Mouse (Mus musculus): ENCODE data around the gene Ctrl. TPM values are rescaled to one million over a fixed set of nuclear protein-coding genes. Genes with fewer than 3 reads are reported as not detected.

Gene Ctrl
- polyA plus RNA-seq, 1 experiment from 2014 or later, result 2.9 TPM

DNA sequence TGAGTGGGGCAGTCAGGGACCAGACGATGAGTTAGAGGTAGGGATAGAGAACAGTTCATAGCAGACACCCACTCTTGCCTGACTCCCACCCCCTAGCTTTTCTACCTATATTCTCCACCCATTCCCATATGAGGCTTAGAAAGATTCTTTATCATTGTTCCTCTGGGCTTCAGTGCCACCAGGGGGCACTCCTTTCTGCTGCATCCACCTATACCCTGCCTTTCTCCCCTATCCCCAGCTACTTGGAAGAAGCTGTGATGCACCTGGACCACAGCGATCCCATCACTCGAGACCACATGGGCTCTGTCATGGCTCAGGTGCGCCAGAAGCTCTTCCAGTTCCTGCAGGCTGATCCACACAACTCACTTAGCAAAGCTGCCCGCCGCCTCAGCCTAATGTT is 41.2 kb downstream of the Ctrl start:
- Histone ChIP-seq H3K9ac (no peak overlapping the region), H3K4me1 (replicated peaks; ENCODE audit: control insufficient read depth, insufficient read depth, low read length) (0 out of 2 replicates have a peak, but pooled peaks cover 4% of the 10 kb centered on the region), H3K36me3 (replicated peaks; ENCODE audit: control insufficient read depth, insufficient read depth) (peaks cover 66% of the 10 kb centered on the region), H3K4me3 (replicated peaks; ENCODE audit: low read length) (no peak overlapping the region), H3K27ac (no peak overlapping the region), H3K27me3 (ENCODE audit: control insufficient read depth, insufficient read depth, low read length) (no peaks in the 10 kb centered on the region), H3K4me2 (replicated peaks) (no peak overlapping the region), H3K9me3 (ENCODE audit: control insufficient read depth, low read length) (no peaks in the 10 kb centered on the region)
- DNase-seq (ENCODE audit: low spot score) (no peak), ATAC-seq (ENCODE audit: low FRiP score) (no peak)
- 90% methylated on average over 6 of the region's 6 CpGs for WGBS

DNA sequence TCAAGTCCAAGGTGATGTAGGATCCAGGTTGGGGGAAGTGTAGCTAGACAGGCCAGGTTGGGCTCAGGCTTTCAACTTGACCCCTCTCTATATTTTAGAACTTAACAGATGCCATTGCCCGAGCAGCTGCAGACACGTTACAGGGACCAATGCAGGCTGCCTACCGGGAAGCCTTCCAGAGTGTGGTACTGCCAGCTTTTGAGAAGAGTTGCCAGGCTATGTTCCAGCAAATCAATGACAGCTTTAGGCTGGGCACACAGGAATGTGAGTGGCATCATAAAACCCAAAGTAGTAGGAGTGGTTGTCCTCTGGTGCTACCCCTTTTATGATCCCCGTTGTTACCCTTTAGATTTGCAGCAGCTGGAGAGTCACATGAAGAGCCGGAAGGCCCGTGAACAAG is 42.8 kb downstream of the Ctrl start:
- 94% methylated on average over 6 of the region's 6 CpGs for WGBS
- no peaks in the 10 kb centered on the region for H3K9me3 ChIP-seq (ENCODE audit: control insufficient read depth, low read length)
- H3K27me3 ChIP-seq (ENCODE audit: control insufficient read depth, insufficient read depth, low read length), result no peaks in the 10 kb centered on the region
- H3K36me3 ChIP-seq (replicated peaks; ENCODE audit: control insufficient read depth, insufficient read depth), result peaks cover 82% of the 10 kb centered on the region
- ATAC-seq (ENCODE audit: low FRiP score) (no peak), DNase-seq (ENCODE audit: low spot score) (no peak)
- H3K4me1 ChIP-seq (replicated peaks; ENCODE audit: control insufficient read depth, insufficient read depth, low read length), result 0 out of 2 replicates have a peak, but pooled peaks cover 4% of the 10 kb centered on the region
- no peak overlapping the region for H3K9ac ChIP-seq
- H3K4me2 ChIP-seq (replicated peaks), result no peak overlapping the region
- no peak overlapping the region for H3K4me3 ChIP-seq (replicated peaks; ENCODE audit: low read length)
- H3K27ac ChIP-seq, result no peak overlapping the region

DNA sequence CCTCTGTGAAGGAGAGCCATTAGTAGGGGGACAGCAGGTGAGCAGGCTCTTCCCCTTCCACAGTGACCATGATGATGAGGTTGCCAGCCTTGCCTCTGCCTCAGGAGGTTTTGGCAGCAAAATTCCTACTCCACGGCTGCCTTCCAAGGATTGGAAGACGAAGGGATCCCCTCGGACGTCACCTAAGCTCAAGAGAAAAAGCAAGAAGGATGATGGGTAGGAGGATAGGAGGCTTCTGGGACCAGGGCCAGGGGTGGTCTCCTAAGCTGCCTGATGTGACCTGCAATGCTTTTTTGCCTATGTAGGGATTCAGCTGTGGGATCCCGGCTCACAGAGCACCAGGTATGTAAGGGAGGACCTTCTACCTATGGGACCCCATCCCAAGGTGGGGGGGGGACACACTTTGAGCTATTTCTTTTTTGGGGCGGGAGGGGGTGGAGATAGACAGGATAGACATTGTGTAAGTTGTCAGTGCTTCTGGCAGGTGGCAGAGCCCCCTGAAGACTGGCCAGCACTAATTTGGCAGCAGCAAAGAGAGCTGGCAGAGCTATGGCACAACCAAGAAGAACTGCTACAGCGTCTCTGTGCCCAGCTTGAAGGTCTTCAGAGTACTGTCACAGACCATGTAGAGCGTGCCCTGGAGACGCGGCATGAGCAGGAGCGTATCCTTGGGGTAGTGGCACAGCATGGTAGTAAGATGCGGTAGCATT is 43.8 kb downstream of the Ctrl start:
- 96% methylated on average over 12 of the region's 12 CpGs for WGBS
- Histone ChIP-seq H3K36me3 (replicated peaks; ENCODE audit: control insufficient read depth, insufficient read depth) (peaks cover 89% of the 10 kb centered on the region), H3K4me2 (replicated peaks) (no peak overlapping the region), H3K9ac (no peak overlapping the region), H3K4me3 (replicated peaks; ENCODE audit: low read length) (no peak overlapping the region), H3K27me3 (ENCODE audit: control insufficient read depth, insufficient read depth, low read length) (no peaks in the 10 kb centered on the region), H3K27ac (no peak overlapping the region), H3K9me3 (ENCODE audit: control insufficient read depth, low read length) (no peaks in the 10 kb centered on the region), H3K4me1 (replicated peaks; ENCODE audit: control insufficient read depth, insufficient read depth, low read length) (0 out of 2 replicates have a peak, but pooled peaks cover 4% of the 10 kb centered on the region)
- ATAC-seq (ENCODE audit: low FRiP score) (no peak), DNase-seq (ENCODE audit: low spot score) (no peak)

Small RNA genes lying within 50 kb of the gene (microRNA-seq; reads per million reads assigned to microRNA genes)
- not detected for gene Mir7074

Other genes with a start within 250 kb of the Ctrl start
- 22.3 and 24.4 TPM in 2 replicates for gene Carmil2, start 247.6 kb downstream of the Ctrl start, polyA plus RNA-seq (2014; fragmentation: Nextera tagmentation; extraction: Ambion mirVana)
- 71.3 and 78.1 TPM in 2 replicates for gene Acd, start 232.8 kb downstream of the Ctrl start, polyA plus RNA-seq (2014; fragmentation: Nextera tagmentation; extraction: Ambion mirVana)
- 53.7 and 56.2 TPM in 2 replicates for gene Pard6a, start 232.7 kb downstream of the Ctrl start, polyA plus RNA-seq (2014; fragmentation: Nextera tagmentation; extraction: Ambion mirVana)
- gene 4933405L10Rik, start 226.2 kb downstream of the Ctrl start, polyA plus RNA-seq (2014; fragmentation: Nextera tagmentation; extraction: Ambion mirVana), result 0.22 and 0.27 TPM in 2 replicates
- gene Enkd1, start 225.7 kb downstream of the Ctrl start, polyA plus RNA-seq (2014; fragmentation: Nextera tagmentation; extraction: Ambion mirVana), result 11.6 and 13.4 TPM in 2 replicates
- gene Gfod2, start 175.2 kb downstream of the Ctrl start, polyA plus RNA-seq (2014; fragmentation: Nextera tagmentation; extraction: Ambion mirVana), result 62.7 and 71.7 TPM in 2 replicates
- 9.1 and 10.4 TPM in 2 replicates for gene Ranbp10, start 106.5 kb downstream of the Ctrl start, polyA plus RNA-seq (2014; fragmentation: Nextera tagmentation; extraction: Ambion mirVana)
- 0.64 and 1.4 TPM in 2 replicates for gene Tsnaxip1, start 106.1 kb downstream of the Ctrl start, polyA plus RNA-seq (2014; fragmentation: Nextera tagmentation; extraction: Ambion mirVana)
- gene Cenpt, start 80.6 kb downstream of the Ctrl start, polyA plus RNA-seq (2014; fragmentation: Nextera tagmentation; extraction: Ambion mirVana), result 46.3 and 51.7 TPM in 2 replicates
- gene Thap11, start 78.7 kb downstream of the Ctrl start, polyA plus RNA-seq (2014; fragmentation: Nextera tagmentation; extraction: Ambion mirVana), result 46.2 and 51.2 TPM in 2 replicates
- gene Nutf2, start 73.3 kb downstream of the Ctrl start, polyA plus RNA-seq (2014; fragmentation: Nextera tagmentation; extraction: Ambion mirVana), result 181 TPM in 2 replicates
- gene Edc4, start 53.0 kb downstream of the Ctrl start, polyA plus RNA-seq (2014; fragmentation: Nextera tagmentation; extraction: Ambion mirVana), result 40.1 and 46.6 TPM in 2 replicates
- 1.4 TPM in 1 of 2 replicates, not detected in the other for gene Nrn1l, start 40.3 kb downstream of the Ctrl start, polyA plus RNA-seq (2014; fragmentation: Nextera tagmentation; extraction: Ambion mirVana)
- gene Pskh1, start 33.4 kb downstream of the Ctrl start, polyA plus RNA-seq (2014; fragmentation: Nextera tagmentation; extraction: Ambion mirVana), result 8.2 and 11.0 TPM in 2 replicates
- 70.1 and 79.8 TPM in 2 replicates for gene Psmb10, start 4.6 kb upstream of the Ctrl start, polyA plus RNA-seq (2014; fragmentation: Nextera tagmentation; extraction: Ambion mirVana)
- 3.2 and 3.3 TPM in 2 replicates for gene Lcat, start 9.5 kb upstream of the Ctrl start, polyA plus RNA-seq (2014; fragmentation: Nextera tagmentation; extraction: Ambion mirVana)
- gene Slc12a4, start 32.2 kb upstream of the Ctrl start, polyA plus RNA-seq (2014; fragmentation: Nextera tagmentation; extraction: Ambion mirVana), result 9.3 and 9.4 TPM in 2 replicates
- gene Dpep3, start 45.6 kb upstream of the Ctrl start, polyA plus RNA-seq (2014; fragmentation: Nextera tagmentation; extraction: Ambion mirVana), result not detected in 2 replicates
- 21.3 and 22.4 TPM in 2 replicates for gene Dus2, start 57.5 kb upstream of the Ctrl start, polyA plus RNA-seq (2014; fragmentation: Nextera tagmentation; extraction: Ambion mirVana)
- gene Dpep2nb, start 72.1 kb upstream of the Ctrl start, polyA plus RNA-seq (2014; fragmentation: Nextera tagmentation; extraction: Ambion mirVana), result not detected in 2 replicates
- 20.3 and 22.1 TPM in 2 replicates for gene Ddx28, start 78.0 kb upstream of the Ctrl start, polyA plus RNA-seq (2014; fragmentation: Nextera tagmentation; extraction: Ambion mirVana)
- gene Nfatc3, start 125.0 kb upstream of the Ctrl start, polyA plus RNA-seq (2014; fragmentation: Nextera tagmentation; extraction: Ambion mirVana), result 2.5 and 2.6 TPM in 2 replicates
- gene Esrp2, start 203.1 kb upstream of the Ctrl start, polyA plus RNA-seq (2014; fragmentation: Nextera tagmentation; extraction: Ambion mirVana), result 0.19 TPM in 1 of 2 replicates, not detected in the other
- 7.9 and 9.1 TPM in 2 replicates for gene Pla2g15, start 216.5 kb upstream of the Ctrl start, polyA plus RNA-seq (2014; fragmentation: Nextera tagmentation; extraction: Ambion mirVana)
- 65.8 and 67.3 TPM in 2 replicates for gene Slc7a6, start 235.0 kb upstream of the Ctrl start, polyA plus RNA-seq (2014; fragmentation: Nextera tagmentation; extraction: Ambion mirVana)